Mouse (Mus musculus) brain, embryonic 14.5 days (tissue): ENCODE measurements around the gene Clk2.

Experiments
- CTCF ChIP-seq: fragments of 200-500 bp; IDR thresholded peaks from 2 replicates; pipeline ENCODE4 v1.5.1; 2012; ENCODE audit warnings: inconsistent platforms, mild to moderate bottlenecking, moderate library complexity, borderline replicate concordance; ENCODE audit not compliant: insufficient read depth, insufficient read length; ENCODE audit errors: extremely low read depth
- POLR2A ChIP-seq: fragments of 200-500 bp; IDR thresholded peaks from 2 replicates; pipeline ENCODE4 v1.6.1; 2012; ENCODE audit warnings: mild to moderate bottlenecking, inconsistent platforms, borderline replicate concordance; ENCODE audit not compliant: poor library complexity, insufficient read depth, insufficient read length, severe bottlenecking; ENCODE audit errors: extremely low read depth

- no peak for TF ChIP-seq CTCF
- TF ChIP-seq POLR2A, result no peak
Measured at GRCm38 (mm10) chr3:89224796-89225195, 60.2 kb downstream of the Clk2 start.
